Mouse (Mus musculus): Measurements from ENCODE around the gene Castor1.

Castor1 gene

DNA sequence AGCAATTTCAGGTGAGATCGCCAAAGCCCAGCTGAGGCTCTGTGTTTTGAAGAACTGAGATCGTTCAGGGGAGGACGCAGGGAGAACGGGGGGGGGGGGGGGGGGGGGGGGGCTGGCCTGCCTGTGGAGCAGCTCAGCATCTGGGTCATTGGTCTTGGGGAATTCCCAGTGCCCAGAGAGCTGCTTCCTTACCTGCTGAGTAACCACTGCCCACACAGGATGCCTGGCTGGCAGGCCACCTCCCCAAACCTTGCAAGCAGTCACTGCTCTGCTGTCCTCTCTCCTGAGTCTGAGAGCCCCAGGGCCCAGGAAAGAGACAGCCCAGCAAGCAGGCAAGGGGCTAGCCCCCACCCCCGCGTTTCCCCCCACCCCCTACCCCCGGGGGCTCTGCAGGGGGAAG lies 44.8 kb downstream of the Castor1 start:
- DNase-seq (ENCODE audit: low spot score): no peak

DNA sequence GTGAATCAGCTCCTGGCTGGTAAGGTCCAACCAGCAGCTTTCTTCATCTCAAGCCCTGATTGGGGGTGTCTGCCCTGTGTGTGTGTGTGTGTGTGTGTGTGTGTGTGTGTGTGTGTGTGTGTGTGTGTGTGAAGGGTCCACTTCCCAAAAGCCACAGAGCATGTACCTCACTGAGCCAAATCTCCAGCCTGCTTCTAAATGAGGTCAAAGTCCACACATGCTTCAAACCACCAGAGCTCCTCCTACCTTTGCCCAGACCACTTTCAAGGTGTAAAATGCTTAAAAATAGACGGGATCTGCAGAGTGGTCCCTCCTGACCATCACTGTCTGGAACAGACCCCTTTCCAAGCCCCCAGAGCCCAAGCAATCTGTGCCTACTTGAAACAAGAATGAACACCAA lies 45.3 kb downstream of the Castor1 start:
- DNase-seq (ENCODE audit: low spot score): no peak

DNA sequence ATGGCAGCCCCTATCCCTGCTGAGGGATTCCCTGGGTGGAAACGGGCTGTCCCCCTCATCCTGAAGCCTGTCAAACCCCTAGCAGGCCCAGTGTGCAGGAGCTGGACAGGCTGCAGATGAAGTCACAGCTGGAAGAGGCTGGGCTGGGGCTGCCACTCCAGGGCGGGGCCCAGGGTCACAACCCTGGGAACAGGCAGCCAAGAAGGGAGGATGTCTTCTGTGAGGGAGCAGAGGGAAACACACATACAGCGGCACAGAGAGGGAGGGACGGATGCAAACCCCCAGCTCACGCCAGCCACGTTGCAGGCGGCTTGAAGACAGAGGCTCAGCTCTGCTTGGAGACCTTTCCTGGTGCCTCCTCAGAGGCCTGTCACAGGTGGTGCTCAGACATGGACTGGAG lies 46.0 kb downstream of the Castor1 start:
- peak; percentile 76 for DNase-seq (ENCODE audit: low spot score)

DNA sequence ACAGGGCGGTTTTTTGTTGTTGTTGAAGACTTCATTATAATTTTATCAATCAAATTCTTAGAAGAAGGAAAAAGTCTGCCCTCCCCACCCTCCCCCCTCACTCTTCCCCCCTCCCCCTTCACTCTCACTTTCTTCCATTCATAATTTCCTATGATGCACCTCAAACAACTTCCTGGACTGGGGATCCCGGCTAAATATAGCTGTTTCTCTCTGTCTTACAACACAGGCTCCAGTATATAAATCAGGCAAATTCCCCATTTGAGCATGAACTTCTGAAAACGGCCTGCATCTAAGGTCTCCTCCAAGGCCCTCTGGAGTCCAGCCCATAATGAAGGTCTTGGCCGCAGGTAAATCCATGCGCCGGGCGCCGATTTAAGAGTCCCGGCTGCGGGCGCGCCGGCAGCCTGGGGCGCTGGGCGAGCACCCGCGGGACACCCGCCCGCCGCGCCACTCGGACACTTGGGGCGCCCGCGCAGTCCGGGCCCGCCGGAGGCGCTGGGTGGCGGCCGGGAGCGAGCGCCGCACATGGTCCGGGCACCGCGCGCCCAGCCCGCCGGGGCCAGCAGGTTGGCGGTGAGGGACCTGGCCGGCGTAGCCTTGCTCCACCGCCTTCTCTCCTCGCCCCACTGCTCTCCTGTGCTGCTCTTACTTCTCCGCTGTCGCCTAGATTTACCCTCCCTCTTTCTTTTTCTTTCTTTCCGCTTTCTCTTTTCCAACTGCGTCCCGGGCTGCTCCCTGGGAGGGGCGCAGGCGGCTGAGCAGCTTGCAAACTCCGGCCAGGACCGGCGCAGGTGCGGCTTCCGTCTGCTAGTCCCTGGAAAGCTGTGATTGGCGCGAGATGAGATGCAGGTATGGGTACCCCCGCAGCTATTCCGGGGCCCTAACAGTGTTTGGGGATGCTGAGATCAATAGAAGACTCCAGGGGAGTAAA lies 48.5 kb downstream of the Castor1 start:
- peak; percentile 71 for DNase-seq (ENCODE audit: low spot score)

DNA sequence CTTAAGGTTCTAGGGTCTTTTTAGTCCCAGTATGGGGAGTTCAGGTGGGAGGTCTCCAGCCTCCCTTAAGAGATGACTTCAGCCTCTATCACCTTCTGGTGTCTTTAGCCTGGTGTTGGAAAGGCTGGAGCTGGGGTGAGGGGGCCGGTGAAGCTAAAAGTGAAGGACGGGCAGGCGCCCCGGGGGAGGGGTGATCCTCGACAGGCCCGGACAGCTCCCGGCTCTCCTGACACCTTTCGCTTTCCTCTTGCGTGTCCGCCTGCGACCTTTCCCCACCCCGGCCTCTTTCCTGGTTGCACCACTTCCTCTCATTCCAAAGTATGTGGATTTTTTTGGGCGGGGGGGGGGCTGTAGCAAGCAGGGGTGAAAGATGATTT lies 49.2 kb downstream of the Castor1 start:
- DNase-seq (ENCODE audit: low spot score): peak; percentile 65

DNA sequence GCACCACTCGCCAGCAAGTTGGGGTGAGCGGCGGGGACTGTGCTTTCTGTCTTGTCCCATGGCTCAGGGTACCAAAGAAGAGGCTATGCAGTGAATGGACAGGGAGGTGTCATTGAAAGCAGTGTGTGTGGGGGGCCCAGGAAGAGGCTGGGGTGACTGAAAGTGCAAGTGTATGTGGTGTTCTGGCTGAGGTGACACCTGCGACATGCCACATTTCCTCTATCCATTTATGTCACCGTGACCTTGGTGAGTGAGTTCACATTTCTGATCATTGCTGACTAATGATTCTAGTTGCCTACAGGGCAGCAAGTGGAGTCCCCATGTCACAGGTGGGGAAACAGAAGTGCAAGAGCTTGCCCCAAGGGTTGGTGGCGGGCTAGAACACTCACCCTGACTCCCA lies 50.5 kb downstream of the Castor1 start:
- no peak for DNase-seq (ENCODE audit: low spot score)

DNA sequence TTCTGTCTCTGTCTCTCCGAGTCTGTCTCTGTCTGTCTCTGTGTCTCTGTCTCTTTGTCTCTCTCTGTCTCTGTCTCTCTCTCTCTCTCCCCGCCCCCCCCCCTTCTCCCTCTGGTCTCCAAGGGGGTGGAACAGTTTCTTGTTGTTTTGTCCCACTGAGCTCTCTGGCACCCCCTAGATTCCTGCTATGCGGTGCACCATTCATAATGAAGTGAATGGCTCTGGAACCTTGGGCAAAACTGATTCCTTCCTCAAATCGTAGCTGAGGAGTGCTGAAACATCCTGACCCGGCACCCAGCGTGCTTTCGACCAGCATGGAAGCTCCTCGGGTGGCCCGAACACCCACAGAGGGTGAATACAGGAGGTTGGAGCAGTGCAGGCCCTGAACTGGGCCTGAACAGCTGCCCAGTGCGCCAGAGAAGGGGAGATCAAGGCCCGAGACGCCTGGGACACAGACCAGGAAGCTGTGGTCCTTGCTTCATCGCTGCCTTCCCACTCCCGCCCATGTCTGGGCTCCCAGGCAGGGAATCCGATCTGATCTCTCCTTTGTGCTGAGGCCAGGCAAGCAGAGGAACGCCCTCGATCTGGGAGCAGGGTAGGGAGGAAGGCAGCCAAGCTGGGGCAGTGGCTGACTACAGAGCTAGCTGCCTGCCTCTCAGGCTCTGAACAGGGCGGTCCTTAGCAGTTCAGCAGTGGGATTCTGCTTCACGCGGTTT lies 52.9 kb downstream of the Castor1 start:
- peak; percentile 65 for DNase-seq (ENCODE audit: low spot score)

DNA sequence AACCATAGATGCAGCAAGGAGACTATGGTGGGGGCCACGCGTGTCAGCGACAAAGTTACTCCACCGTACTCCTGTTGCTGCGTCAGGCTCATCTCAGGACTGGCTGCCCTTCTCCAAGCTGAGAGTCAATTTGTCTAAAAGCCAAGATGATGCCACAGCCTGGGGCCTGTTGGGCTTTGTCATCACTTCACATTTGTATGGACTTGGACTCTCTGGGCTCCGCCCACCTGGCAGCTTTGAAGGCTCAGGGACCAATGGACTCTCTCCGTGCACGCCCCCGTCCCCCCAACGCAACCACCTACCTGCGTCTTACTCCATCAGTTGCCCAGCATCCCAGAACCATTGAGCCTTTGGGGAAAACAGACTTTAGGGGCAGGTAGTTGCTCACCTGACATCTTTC lies 53.5 kb downstream of the Castor1 start:
- peak; percentile 53 for DNase-seq (ENCODE audit: low spot score)

All from testis, postnatal 10 days (tissue).